ENCODE assay signal across 8 mouse cellular contexts in genomic region chr9:48972494-48972893, GRCm38 (mm10). TPM values are rescaled to one million over a fixed set of nuclear protein-coding genes. Genes with fewer than 3 reads are reported as not detected.
DNase-seq lines count a peak whose midpoint lies in the region; ATAC-seq and TF ChIP-seq lines count a peak whose summit lies in the region.

No protein-coding gene starts in this region.

- no peaks in the 10 kb centered on the region for H3K36me3 ChIP-seq in heart, postnatal 0 days (replicated peaks; ENCODE audit: control insufficient read depth, insufficient read depth, low read length)
- H3K36me3 ChIP-seq in heart, embryonic 11.5 days (ENCODE audit: control insufficient read depth, insufficient read depth, low read length): no peaks in the 10 kb centered on the region
- no peaks in the 10 kb centered on the region for H3K36me3 ChIP-seq in embryonic facial prominence, embryonic 11.5 days (replicated peaks; ENCODE audit: control insufficient read depth, insufficient read depth, low read depth, low read length)

- peak; percentile 63 for DNase-seq in heart, postnatal 0 days (ENCODE audit: low spot score)
- DNase-seq in 3T3-L1 (ENCODE audit: low read depth, low spot score) (peak; percentile 73), MN1 (ENCODE audit: low spot score) (peak; percentile 66)
- DNase-seq in embryonic facial prominence, embryonic 11.5 days (ENCODE audit: low spot score): peak; percentile 75
- peak; percentile 60 to 70 for DNase-seq in layer of hippocampus, postnatal 14 days (ENCODE audit: low spot score in 2 of 2)
- peak; percentile 73 for DNase-seq in retina, postnatal 1 day

- H3K27me3 ChIP-seq in heart, postnatal 0 days (ENCODE audit: control insufficient read depth, insufficient read depth, low read length): no peaks in the 10 kb centered on the region
- H3K27me3 ChIP-seq in heart, embryonic 11.5 days (ENCODE audit: control insufficient read depth, insufficient read depth, low read length): no peaks in the 10 kb centered on the region
- no peaks in the 10 kb centered on the region for H3K27me3 ChIP-seq in embryonic facial prominence, embryonic 11.5 days (ENCODE audit: control insufficient read depth, insufficient read depth, low read length)

- H3K27ac ChIP-seq in heart, postnatal 0 days (ENCODE audit: low read depth): no peak overlapping the region
- H3K27ac ChIP-seq in heart, embryonic 11.5 days (ENCODE audit: low read depth, low read length): no peak overlapping the region
- H3K27ac ChIP-seq in embryonic facial prominence, embryonic 11.5 days (replicated peaks; ENCODE audit: low read depth, low read length): no peak overlapping the region

- H3K4me3 ChIP-seq in heart, postnatal 0 days (ENCODE audit: low read depth, low read length): no peak overlapping the region
- no peak overlapping the region for H3K4me3 ChIP-seq in heart, embryonic 11.5 days (ENCODE audit: low read depth, low read length)
- H3K4me3 ChIP-seq in embryonic facial prominence, embryonic 11.5 days (ENCODE audit: low read depth, low read length): no peak overlapping the region

- H3K4me1 ChIP-seq in heart, postnatal 0 days (ENCODE audit: control insufficient read depth, insufficient read depth): no peaks in the 10 kb centered on the region
- H3K4me1 ChIP-seq in heart, embryonic 11.5 days (ENCODE audit: control insufficient read depth, insufficient read depth, low read length): no peaks in the 10 kb centered on the region
- H3K4me1 ChIP-seq in embryonic facial prominence, embryonic 11.5 days (ENCODE audit: control insufficient read depth, insufficient read depth, low read length): no peaks in the 10 kb centered on the region

- no peaks in the 10 kb centered on the region for H3K9me3 ChIP-seq in heart, postnatal 0 days (replicated peaks; ENCODE audit: control insufficient read depth, low read length)
- no peaks in the 10 kb centered on the region for H3K9me3 ChIP-seq in heart, embryonic 11.5 days (replicated peaks; ENCODE audit: control insufficient read depth, low read length)
- H3K9me3 ChIP-seq in embryonic facial prominence, embryonic 11.5 days (replicated peaks; ENCODE audit: control insufficient read depth, low read length): no peaks in the 10 kb centered on the region

- H3K9ac ChIP-seq in heart, postnatal 0 days (replicated peaks; ENCODE audit: low read depth, low read length): no peak overlapping the region
- H3K9ac ChIP-seq in heart, embryonic 11.5 days (ENCODE audit: low read depth, low read length): no peak overlapping the region
- H3K9ac ChIP-seq in embryonic facial prominence, embryonic 11.5 days (replicated peaks; ENCODE audit: low read length): no peak overlapping the region

- no peak for TF ChIP-seq EP300 in heart, postnatal 0 days (IDR thresholded peaks at IDR 0.05; ENCODE audit: low read depth)

- no peak for ATAC-seq in heart, postnatal 0 days (ENCODE audit: insufficient read depth, low read depth)
- ATAC-seq in heart, embryonic 11.5 days (replicated peaks; ENCODE audit: insufficient number of reproducible peaks, low FRiP score, low TSS enrichment): no peak
- no peak for ATAC-seq in embryonic facial prominence, embryonic 11.5 days (replicated peaks; ENCODE audit: insufficient number of reproducible peaks, low FRiP score, low TSS enrichment, low read depth)
- no peak for ATAC-seq in inflammation-experienced regulatory T-cells, adult 6 months

- peak; percentile 76 for TF ChIP-seq CTCF in heart, postnatal 0 days (IDR thresholded peaks at IDR 0.05; ENCODE audit: low read depth)

- H3K4me2 ChIP-seq in heart, postnatal 0 days (ENCODE audit: low read depth, low read length): no peak overlapping the region
- no peak overlapping the region for H3K4me2 ChIP-seq in heart, embryonic 11.5 days
- H3K4me2 ChIP-seq in embryonic facial prominence, embryonic 11.5 days (ENCODE audit: low read depth, low read length): no peak overlapping the region

- WGBS in heart, postnatal 0 days: 31% methylated on average over 3 of the region's 3 CpGs
- WGBS in heart, embryonic 11.5 days (ENCODE audit: insufficient replicate concordance): 29% methylated on average over 3 of the region's 3 CpGs
- 32% methylated on average over 3 of the region's 3 CpGs for WGBS in embryonic facial prominence, embryonic 11.5 days

RNA-seq across cellular contexts. Expression of gene Htr3b, which starts 7.7 kb away (rescaled TPM):
- total RNA-seq in heart, postnatal 0 days (2014; rRNA removed; ENCODE audit: low replicate concordance): not detected in 2 replicates
- not detected in 2 replicates for polyA plus RNA-seq in heart, postnatal 0 days (2015; fragmentation: Nextera tagmentation; extraction: Ambion mirVana)
- polyA plus RNA-seq in heart, embryonic 11.5 days (2014; fragmentation: Nextera tagmentation; extraction: Ambion mirVana): not detected in 2 replicates
- 0.50 and 1.1 TPM in 2 replicates for polyA plus RNA-seq in embryonic facial prominence, embryonic 11.5 days (2014; fragmentation: Nextera tagmentation; extraction: Ambion mirVana)
- not detected for total RNA-seq in layer of hippocampus, postnatal 14 days (2021)
- polyA plus RNA-seq in inflammation-experienced regulatory T-cells, adult 6 months (2017; shearing (Covaris generic)): not detected

RNA-seq across cellular contexts. Expression of gene Usp28, which starts 12.7 kb away (rescaled TPM):
- total RNA-seq in heart, postnatal 0 days (2014; rRNA removed; ENCODE audit: low replicate concordance): 102 and 136 TPM in 2 replicates
- 87.2 and 93.1 TPM in 2 replicates for polyA plus RNA-seq in heart, postnatal 0 days (2015; fragmentation: Nextera tagmentation; extraction: Ambion mirVana)
- polyA plus RNA-seq in heart, embryonic 11.5 days (2014; fragmentation: Nextera tagmentation; extraction: Ambion mirVana): 106 and 119 TPM in 2 replicates
- polyA plus RNA-seq in embryonic facial prominence, embryonic 11.5 days (2014; fragmentation: Nextera tagmentation; extraction: Ambion mirVana): 38.8 and 41.3 TPM in 2 replicates
- 10 to 100 TPM; 40.3 to 45.5 TPM for total RNA-seq in layer of hippocampus, postnatal 14 days (2021)
- 10 to 100 TPM; 23.7 to 41.2 (median 37.0) TPM for polyA plus RNA-seq in inflammation-experienced regulatory T-cells, adult 6 months (2017; shearing (Covaris generic))
